Mouse (Mus musculus) liver, adult 2 months (tissue): ENCODE results near the gene Gpr182.

Experiments used
- CTCF ChIP-seq: fragments of 200-500 bp; IDR thresholded peaks from 2 replicates; pipeline ENCODE4 v1.5.1; 2011; ENCODE audit warnings: low read depth, low read length, control low read depth
- POLR2A ChIP-seq: fragments of 200-500 bp; IDR thresholded peaks from 2 replicates; pipeline ENCODE4 v1.6.1; 2011; ENCODE audit warnings: low read length, control low read depth; ENCODE audit not compliant: insufficient read depth; ENCODE audit errors: extremely low read depth

GRCm38 (mm10) chr10:127744661-127745060, 6.9 kb downstream of the Gpr182 start:
- TF ChIP-seq CTCF = peak; percentile 75
- no peak for TF ChIP-seq POLR2A
